Mouse (Mus musculus) limb, embryonic 14.5 days (tissue): ENCODE results near the gene Gm17657. TPM values are rescaled to one million over a fixed set of nuclear protein-coding genes. Genes with fewer than 3 reads are reported as not detected.

Experiments used
- ATAC-seq: fragments of 200-750 bp; cut with Nextera tagmentation; 2 replicates; pipeline ENCODE4 v1.8.0; 2017; ENCODE audit warnings: low read depth, moderate number of reproducible peaks, moderate TSS enrichment; ENCODE audit not compliant: low FRiP score
- DNase-seq: peaks from one replicate; pipeline ENCODE4 v3.0.0-alpha.2; 2015; ENCODE audit warnings: low spot score
- H3K27ac ChIP-seq: fragments of 300-500 bp; sonication (generic); replicated peaks from 2 replicates; pipeline ENCODE4 v1.5.1; 2014; ENCODE audit warnings: low read depth, mild to moderate bottlenecking, low read length, moderate library complexity, mixed read lengths
- H3K27me3 ChIP-seq: fragments of 300-500 bp; sonication (generic); 2 replicates; pipeline ENCODE4 v1.6.1; 2014; ENCODE audit warnings: low read length, mixed read lengths; ENCODE audit not compliant: control insufficient read depth, insufficient read depth
- H3K36me3 ChIP-seq: fragments of 300-500 bp; sonication (generic); 2 replicates; pipeline ENCODE4 v1.6.1; 2014; ENCODE audit warnings: mild to moderate bottlenecking, low read length, moderate library complexity, mixed read lengths; ENCODE audit not compliant: control insufficient read depth, insufficient read depth
- H3K4me1 ChIP-seq: fragments of 300-500 bp; sonication (generic); 2 replicates; pipeline ENCODE4 v1.6.1; 2014; ENCODE audit warnings: antibody characterized with exemption, low read length, mixed read lengths; ENCODE audit not compliant: control insufficient read depth, insufficient read depth
- H3K4me2 ChIP-seq: fragments of 300-500 bp; sonication (generic); replicated peaks from 2 replicates; pipeline ENCODE4 v1.6.1; 2014; ENCODE audit warnings: low read depth, mild to moderate bottlenecking, low read length, moderate library complexity; ENCODE audit not compliant: severe bottlenecking
- H3K4me3 ChIP-seq: fragments of 300-500 bp; sonication (generic); replicated peaks from 2 replicates; pipeline ENCODE4 v1.5.1; 2014; ENCODE audit warnings: low read length
- H3K9ac ChIP-seq: fragments of 300-500 bp; sonication (generic); 2 replicates; pipeline ENCODE4 v1.6.1; 2014; ENCODE audit warnings: mild to moderate bottlenecking, low read depth, low read length, moderate library complexity; ENCODE audit not compliant: severe bottlenecking
- H3K9me3 ChIP-seq: fragments of 300-500 bp; sonication (generic); 2 replicates; pipeline ENCODE4 v1.6.1; 2016; ENCODE audit warnings: low read length; ENCODE audit not compliant: control insufficient read depth
- POLR2A ChIP-seq: fragments of 200-500 bp; IDR thresholded peaks from 2 replicates; pipeline ENCODE4 v1.8.0; 2012; ENCODE audit warnings: inconsistent platforms, mild to moderate bottlenecking, moderate library complexity, borderline replicate concordance; ENCODE audit not compliant: insufficient read depth, insufficient read length; ENCODE audit errors: extremely low read depth
- WGBS: fragments of 180-500 bp; shearing (Covaris S2); extraction: QIAGEN DNeasy Blood & Tissue Kit; methylation state at CpG from one replicate; pipeline ENCODE4 v1.1.7; 2014; 5-methylcytosine and 5-hydroxymethylcytosine counted together
- polyA plus RNA-seq, 2 experiments: library from polyadenylated mRNA; depleted of rRNA in 1 of 2; stranded (reverse) in 1 of 2; unstranded in 1 of 2; fragments of >200 nt; fragmentation: Nextera tagmentation in 1 of 2; extraction: Ambion mirVana in 1 of 2; gene quantifications; 2 replicates each; pipeline versions ENCODE4 v1.2.1 to v1.2.3; 2012 to 2014

Gm17657 gene
- polyA plus RNA-seq, 2 experiments: 0.04 TPM; not detected in 1

DNA sequence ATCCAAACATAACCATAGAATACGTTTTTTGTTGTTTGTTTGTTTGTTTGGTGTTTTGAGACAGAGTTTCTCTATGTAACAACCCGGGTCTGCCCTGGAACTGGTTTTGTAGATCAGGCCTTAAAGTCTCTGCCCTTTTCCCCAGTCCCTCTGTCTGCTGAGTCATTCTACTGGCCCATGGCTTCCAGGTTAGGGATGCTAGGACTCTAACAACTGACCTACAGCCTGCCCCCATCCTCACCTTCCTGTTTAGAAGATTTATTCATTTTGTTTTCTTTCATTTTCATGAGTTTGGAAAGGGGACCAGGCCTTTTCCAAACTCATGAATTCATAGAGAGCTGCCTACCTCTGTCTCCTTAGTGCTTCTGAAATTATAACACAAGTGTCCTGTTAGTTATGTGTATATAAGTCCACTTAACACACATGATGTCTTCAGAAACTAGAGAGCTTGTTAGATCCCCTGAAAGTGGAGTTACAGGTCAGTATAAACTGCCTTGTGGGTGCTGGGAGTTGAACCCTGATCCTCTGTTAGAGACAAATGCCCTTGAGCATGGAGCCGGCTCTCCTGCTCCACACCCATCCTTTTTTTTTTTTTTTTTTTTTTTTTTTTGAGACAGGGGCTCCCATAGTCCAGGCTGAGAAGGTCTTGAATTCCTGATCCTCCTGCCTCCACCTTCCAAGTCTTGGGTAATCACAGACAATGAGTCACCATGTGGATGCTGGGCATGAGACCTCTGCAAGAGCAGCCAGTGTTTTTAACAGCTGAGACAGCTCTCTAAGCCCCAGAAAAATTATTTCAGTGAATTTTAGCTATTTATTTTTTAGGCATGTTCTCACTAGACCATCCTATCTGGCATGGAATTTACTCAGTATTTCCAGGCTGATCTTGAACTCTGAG lies 63.9 kb downstream of the Gm17657 start:
- H3K27ac ChIP-seq: no peak overlapping the region
- no peak for TF ChIP-seq POLR2A
- no peak overlapping the region for H3K4me2 ChIP-seq
- peaks cover 5% of the 10 kb centered on the region for H3K4me1 ChIP-seq
- H3K9ac ChIP-seq: no peak overlapping the region
- no peak overlapping the region for H3K4me3 ChIP-seq
- no peaks in the 10 kb centered on the region for H3K9me3 ChIP-seq
- DNase-seq (no peak), ATAC-seq (no peak)
- no peaks in the 10 kb centered on the region for H3K36me3 ChIP-seq
- H3K27me3 ChIP-seq: no peaks in the 10 kb centered on the region
- WGBS: 73% methylated on average over 3 of the region's 3 CpGs

DNA sequence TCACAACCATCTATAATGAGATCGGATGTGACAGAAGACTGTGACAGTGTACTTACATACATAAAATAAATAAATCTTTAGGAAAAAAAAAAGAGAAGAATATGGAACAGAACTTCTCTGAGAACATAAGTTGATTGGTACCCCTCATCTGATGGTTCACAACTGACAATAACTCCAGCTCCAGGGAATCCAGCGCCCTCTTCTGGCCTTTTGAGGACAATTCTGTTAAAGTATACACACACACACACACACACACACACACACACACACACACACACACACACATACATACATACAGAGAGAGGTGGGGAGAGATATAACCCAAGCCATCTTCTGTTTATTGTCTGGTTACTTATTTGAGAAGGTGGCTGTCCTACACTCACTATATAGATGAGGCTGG lies 65.0 kb downstream of the Gm17657 start:
- H3K4me1 ChIP-seq: peaks cover 5% of the 10 kb centered on the region
- H3K9me3 ChIP-seq: no peaks in the 10 kb centered on the region
- no peaks in the 10 kb centered on the region for H3K36me3 ChIP-seq
- TF ChIP-seq POLR2A: no peak
- H3K4me3 ChIP-seq: no peak overlapping the region
- ATAC-seq (no peak), DNase-seq (no peak)
- no peak overlapping the region for H3K9ac ChIP-seq
- no peak overlapping the region for H3K27ac ChIP-seq
- 92% methylated on average over 2 of the region's 2 CpGs for WGBS
- no peaks in the 10 kb centered on the region for H3K27me3 ChIP-seq
- no peak overlapping the region for H3K4me2 ChIP-seq

DNA sequence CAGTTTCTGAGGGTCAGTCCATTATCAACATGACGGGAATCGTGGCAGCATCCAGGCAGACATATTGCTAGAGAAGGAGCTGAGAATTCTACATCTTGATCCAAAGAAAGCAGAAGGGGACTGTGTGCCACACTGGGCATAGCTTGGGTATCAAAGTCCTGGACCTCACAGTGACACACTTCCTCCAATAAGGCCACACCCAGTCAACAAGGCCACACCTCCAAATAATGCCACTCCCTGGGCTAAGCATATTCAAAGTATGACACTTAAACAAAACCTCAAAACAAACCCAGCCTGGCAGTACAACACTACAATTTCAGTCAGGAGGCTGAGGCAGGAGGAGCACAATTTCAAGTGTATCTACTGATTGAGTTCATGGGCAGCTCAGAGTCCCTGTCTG lies 66.2 kb downstream of the Gm17657 start:
- Histone ChIP-seq H3K9ac (no peak overlapping the region), H3K36me3 (no peaks in the 10 kb centered on the region), H3K4me3 (no peak overlapping the region), H3K9me3 (no peaks in the 10 kb centered on the region), H3K27ac (no peak overlapping the region), H3K4me1 (no peaks in the 10 kb centered on the region), H3K27me3 (no peaks in the 10 kb centered on the region), H3K4me2 (no peak overlapping the region)
- no peak for TF ChIP-seq POLR2A
- ATAC-seq: no peak
- DNase-seq: no peak
- 98% methylated on average over 2 of the region's 2 CpGs for WGBS

DNA sequence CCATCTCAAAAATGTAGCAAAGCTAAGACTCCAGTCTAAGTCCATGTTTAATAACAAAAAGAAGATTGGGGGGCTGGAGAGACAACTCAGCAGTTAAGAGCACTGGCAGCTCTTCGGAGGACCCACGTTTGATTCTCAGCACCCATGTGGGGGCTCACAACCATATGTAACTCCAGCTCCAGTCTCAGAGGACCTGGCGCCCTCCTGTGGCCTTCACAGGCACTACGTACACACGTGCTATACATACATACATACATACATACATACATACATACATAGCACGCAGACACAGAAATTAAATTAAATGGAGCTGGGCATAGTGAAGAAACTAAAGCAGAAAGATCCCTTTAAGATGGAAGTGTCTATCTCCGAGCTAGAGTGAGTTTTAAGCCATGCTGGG lies 66.8 kb downstream of the Gm17657 start:
- H3K4me3 ChIP-seq: no peak overlapping the region
- no peaks in the 10 kb centered on the region for H3K36me3 ChIP-seq
- H3K4me2 ChIP-seq: no peak overlapping the region
- WGBS: 93% methylated on average over 7 of the region's 7 CpGs
- ATAC-seq (no peak), DNase-seq (no peak)
- no peak overlapping the region for H3K27ac ChIP-seq
- H3K9me3 ChIP-seq: no peaks in the 10 kb centered on the region
- H3K9ac ChIP-seq: no peak overlapping the region
- no peak for TF ChIP-seq POLR2A
- H3K4me1 ChIP-seq: no peaks in the 10 kb centered on the region
- H3K27me3 ChIP-seq: no peaks in the 10 kb centered on the region

GRCm38 (mm10) chr17:29480256-29480655 lies 69.2 kb downstream of the Gm17657 start:
- Histone ChIP-seq H3K4me3 (no peak overlapping the region), H3K4me1 (no peaks in the 10 kb centered on the region), H3K27me3 (no peaks in the 10 kb centered on the region), H3K9ac (no peak overlapping the region), H3K27ac (no peak overlapping the region), H3K9me3 (no peaks in the 10 kb centered on the region), H3K4me2 (no peak overlapping the region), H3K36me3 (no peaks in the 10 kb centered on the region)
- ATAC-seq (no peak), DNase-seq (no peak)
- 82% methylated on average over 2 of the region's 2 CpGs for WGBS
- TF ChIP-seq POLR2A: no peak

DNA sequence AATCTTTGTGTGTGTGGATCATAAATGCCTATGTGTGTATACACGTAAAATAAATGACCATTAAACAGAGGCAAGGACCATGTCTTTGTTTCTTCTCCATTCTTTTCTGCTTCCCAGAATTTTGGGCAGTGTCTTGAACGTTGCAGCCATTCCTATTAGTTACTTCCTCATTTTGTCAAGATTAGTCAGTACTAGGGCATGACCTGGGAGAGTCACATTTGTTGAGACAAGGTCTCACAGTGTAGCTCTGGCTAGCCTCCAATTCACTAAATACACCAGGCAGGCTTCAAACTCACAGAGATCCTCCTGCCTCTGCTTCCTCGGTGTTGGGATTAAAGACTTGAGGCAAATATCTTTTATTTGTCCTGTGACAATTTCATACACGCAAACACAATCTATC lies 71.2 kb downstream of the Gm17657 start:
- no peak overlapping the region for H3K27ac ChIP-seq
- 90% methylated on average over 4 of the region's 4 CpGs for WGBS
- H3K9ac ChIP-seq: no peak overlapping the region
- H3K4me2 ChIP-seq: no peak overlapping the region
- no peak overlapping the region for H3K4me3 ChIP-seq
- no peak for DNase-seq
- no peak for TF ChIP-seq POLR2A
- no peaks in the 10 kb centered on the region for H3K9me3 ChIP-seq
- no peaks in the 10 kb centered on the region for H3K36me3 ChIP-seq
- H3K27me3 ChIP-seq: no peaks in the 10 kb centered on the region
- ATAC-seq: no peak
- H3K4me1 ChIP-seq: no peaks in the 10 kb centered on the region
